In genomic region chr16:84560279-84560602, GRCm38 (mm10) we compare ENCODE assay signal across 23 mouse cellular contexts. TPM values are rescaled to one million over a fixed set of nuclear protein-coding genes. Genes with fewer than 3 reads are reported as not detected.
A peak's percentile ranks its signal among the peaks of the same experiment; 100 is the strongest.
DNase-seq lines count a peak whose midpoint lies in the region; ATAC-seq and TF ChIP-seq lines count a peak whose summit lies in the region.
"Had no signal": no experiment of that assay in that cellular context is flagged by ENCODE, and none has a peak within 500 bp of the region (broad histone marks: within the 10 kb centered on the region; RNA-seq: fewer than 3 reads in every experiment).

No protein-coding gene starts in this region.

- no peak overlapping the region for H3K27ac ChIP-seq in hindbrain, embryonic 11.5 days (ENCODE audit: low read depth, low read length)
- H3K27ac ChIP-seq in hindbrain, embryonic 10.5 days: no peak overlapping the region
- H3K27ac ChIP-seq in embryonic facial prominence, embryonic 15.5 days (replicated peaks): no peak overlapping the region
- no peak overlapping the region; the same call in 1 of the 2 replicates for H3K27ac ChIP-seq in hindbrain, embryonic 14.5 days
- H3K27ac ChIP-seq in midbrain, postnatal 0 days (ENCODE audit: low read depth, low read length): no peak overlapping the region
- H3K27ac ChIP-seq: heart, embryonic 10.5 days; lung, embryonic 15.5 days had no signal

- peak; percentile 56; the same call in 1 of the 2 replicates for ATAC-seq in hindbrain, embryonic 11.5 days (ENCODE audit: low FRiP score)
- no peak for ATAC-seq in embryonic facial prominence, embryonic 15.5 days (ENCODE audit: insufficient number of reproducible peaks, low FRiP score, low TSS enrichment, low read depth)
- peak; percentile 43; the same call in 1 of the 2 replicates for ATAC-seq in hindbrain, embryonic 14.5 days (ENCODE audit: low FRiP score)
- no peak for ATAC-seq in midbrain, postnatal 0 days (ENCODE audit: low FRiP score)

- no peak overlapping the region for H3K9ac ChIP-seq in hindbrain, embryonic 11.5 days (ENCODE audit: low read depth, low read length)
- no peak overlapping the region for H3K9ac ChIP-seq in embryonic facial prominence, embryonic 15.5 days
- 0 out of 2 replicates have a peak overlapping the region, but pooled peaks have one; percentile 35 for H3K9ac ChIP-seq in hindbrain, embryonic 14.5 days
- H3K9ac ChIP-seq in midbrain, postnatal 0 days (replicated peaks; ENCODE audit: low read length, poor library complexity, severe bottlenecking): no peak overlapping the region
- H3K9ac ChIP-seq: lung, embryonic 15.5 days had no signal

- no peaks in the 10 kb centered on the region for H3K27me3 ChIP-seq in hindbrain, embryonic 11.5 days (ENCODE audit: control insufficient read depth, insufficient read depth, low read length)
- H3K27me3 ChIP-seq in hindbrain, embryonic 10.5 days (ENCODE audit: insufficient read depth, poor library complexity, severe bottlenecking): no peaks in the 10 kb centered on the region
- H3K27me3 ChIP-seq in embryonic facial prominence, embryonic 15.5 days: no peaks in the 10 kb centered on the region
- no peaks in the 10 kb centered on the region for H3K27me3 ChIP-seq in hindbrain, embryonic 14.5 days (ENCODE audit: control insufficient read depth, insufficient read depth, low read length)
- H3K27me3 ChIP-seq in midbrain, postnatal 0 days (ENCODE audit: insufficient read depth, low read length): no peaks in the 10 kb centered on the region
- H3K27me3 ChIP-seq: lung, embryonic 15.5 days had no signal

- H3K4me1 ChIP-seq in hindbrain, embryonic 11.5 days (replicated peaks; ENCODE audit: control insufficient read depth, insufficient read depth, low read length): no peaks in the 10 kb centered on the region
- H3K4me1 ChIP-seq in hindbrain, embryonic 10.5 days (replicated peaks): peaks cover 4% of the 10 kb centered on the region; the same call in 1 of the 2 replicates
- H3K4me1 ChIP-seq in embryonic facial prominence, embryonic 15.5 days: no peaks in the 10 kb centered on the region
- peaks cover 8% of the 10 kb centered on the region; the same call in 1 of the 2 replicates for H3K4me1 ChIP-seq in hindbrain, embryonic 14.5 days (replicated peaks; ENCODE audit: control insufficient read depth, insufficient read depth, low read length)
- H3K4me1 ChIP-seq in midbrain, postnatal 0 days (ENCODE audit: insufficient read depth, low read length): no peaks in the 10 kb centered on the region; the same call in 1 of the 2 replicates
- H3K4me1 ChIP-seq: heart, embryonic 10.5 days; lung, embryonic 15.5 days had no signal

- DNase-seq in hindbrain, embryonic 11.5 days (ENCODE audit: low spot score): no peak
- no peak for DNase-seq in hindbrain, embryonic 10.5 days (ENCODE audit: low spot score)
- no peak for DNase-seq in hindbrain, embryonic 14.5 days (ENCODE audit: low spot score)
- DNase-seq in midbrain, postnatal 0 days (ENCODE audit: low spot score): no peak
- DNase-seq in adrenal gland, postnatal 14 days: no peak
- DNase-seq in natural killer cell, adult 2 months (ENCODE audit: low spot score in 2 of 2): no peak
- DNase-seq in cerebellum, postnatal 25 days: no peak
- DNase-seq: cerebellum, adult 11-12 months; kidney, adult 18-20 months had no signal

- 43% methylated on average over 7 of the region's 7 CpGs for WGBS in hindbrain, embryonic 11.5 days
- WGBS in hindbrain, embryonic 10.5 days: 37% methylated on average over 7 of the region's 7 CpGs
- WGBS in embryonic facial prominence, embryonic 15.5 days: 35% methylated on average over 7 of the region's 7 CpGs
- 34% methylated on average over 7 of the region's 7 CpGs for WGBS in hindbrain, embryonic 14.5 days
- 29% methylated on average over 7 of the region's 7 CpGs for WGBS in midbrain, postnatal 0 days

- H3K36me3 ChIP-seq in hindbrain, embryonic 11.5 days (ENCODE audit: control insufficient read depth, insufficient read depth, low read length): no peaks in the 10 kb centered on the region
- H3K36me3 ChIP-seq in hindbrain, embryonic 10.5 days: no peaks in the 10 kb centered on the region
- H3K36me3 ChIP-seq in embryonic facial prominence, embryonic 15.5 days: no peaks in the 10 kb centered on the region
- H3K36me3 ChIP-seq in hindbrain, embryonic 14.5 days (replicated peaks; ENCODE audit: control insufficient read depth, insufficient read depth): no peaks in the 10 kb centered on the region
- no peaks in the 10 kb centered on the region for H3K36me3 ChIP-seq in midbrain, postnatal 0 days (ENCODE audit: insufficient read depth, low read length)
- H3K36me3 ChIP-seq: G1E; heart, embryonic 10.5 days; lung, embryonic 15.5 days had no signal

- no peak overlapping the region for H3K4me3 ChIP-seq in hindbrain, embryonic 11.5 days (ENCODE audit: low read depth, low read length)
- H3K4me3 ChIP-seq in hindbrain, embryonic 10.5 days: no peak overlapping the region
- H3K4me3 ChIP-seq in embryonic facial prominence, embryonic 15.5 days (replicated peaks): 0 out of 2 replicates have a peak overlapping the region, but pooled peaks have one; percentile 1
- H3K4me3 ChIP-seq in hindbrain, embryonic 14.5 days (replicated peaks; ENCODE audit: low read length): no peak overlapping the region
- H3K4me3 ChIP-seq in midbrain, postnatal 0 days (ENCODE audit: low read depth, low read length): peak overlapping the region; percentile 11; the same call in 1 of the 2 replicates
- H3K4me3 ChIP-seq: heart, embryonic 10.5 days; lung, embryonic 15.5 days had no signal

- no peak overlapping the region for H3K4me2 ChIP-seq in hindbrain, embryonic 11.5 days (replicated peaks; ENCODE audit: low read depth, low read length)
- peak overlapping the region; percentile 22; the same call in 1 of the 2 replicates for H3K4me2 ChIP-seq in embryonic facial prominence, embryonic 15.5 days (replicated peaks)
- peak overlapping the region; percentile 34 for H3K4me2 ChIP-seq in hindbrain, embryonic 14.5 days (replicated peaks)
- H3K4me2 ChIP-seq in midbrain, postnatal 0 days (ENCODE audit: low read depth, low read length, poor library complexity, severe bottlenecking): peak overlapping the region; percentile 42
- H3K4me2 ChIP-seq: liver, embryonic 11.5 days; lung, embryonic 15.5 days had no signal

- H3K9me3 ChIP-seq in hindbrain, embryonic 11.5 days (ENCODE audit: control insufficient read depth, low read length): no peaks in the 10 kb centered on the region
- H3K9me3 ChIP-seq in hindbrain, embryonic 10.5 days: no peaks in the 10 kb centered on the region
- H3K9me3 ChIP-seq in embryonic facial prominence, embryonic 15.5 days (replicated peaks): no peaks in the 10 kb centered on the region
- H3K9me3 ChIP-seq in hindbrain, embryonic 14.5 days (ENCODE audit: control insufficient read depth, low read length): 0 out of 2 replicates have a peak, but pooled peaks cover 3% of the 10 kb centered on the region
- H3K9me3 ChIP-seq in midbrain, postnatal 0 days (ENCODE audit: low read length): no peaks in the 10 kb centered on the region
- H3K9me3 ChIP-seq: heart, embryonic 10.5 days; lung, embryonic 15.5 days had no signal

- TF ChIP-seq CTCF in midbrain, postnatal 0 days (IDR thresholded peaks at IDR 0.05): no peak

RNA-seq across cellular contexts. Expression of gene A730009L09Rik, which starts 45.3 kb away (rescaled TPM):
- polyA plus RNA-seq in hindbrain, embryonic 11.5 days (2014; fragmentation: Nextera tagmentation; extraction: Ambion mirVana): not detected in 2 replicates
- polyA plus RNA-seq in hindbrain, embryonic 10.5 days (2016; fragmentation: Nextera tagmentation; extraction: Ambion mirVana): not detected in 2 replicates
- polyA plus RNA-seq in embryonic facial prominence, embryonic 15.5 days (2015; fragmentation: Nextera tagmentation; extraction: Ambion mirVana): not detected in 2 replicates
- polyA plus RNA-seq in hindbrain, embryonic 14.5 days (2014; fragmentation: Nextera tagmentation; extraction: Ambion mirVana): 0.18 TPM in 1 of 2 replicates, not detected in the other
- total RNA-seq in midbrain, postnatal 0 days (2014; rRNA removed): 0.19 and 0.60 TPM in 2 replicates
- polyA plus RNA-seq in midbrain, postnatal 0 days (2015; fragmentation: Nextera tagmentation; extraction: Ambion mirVana): 0.14 and 0.15 TPM in 2 replicates
- not detected in 2 replicates for total RNA-seq in adrenal gland, postnatal 14 days (2021)
- total RNA-seq: adrenal gland, adult 18-20 months; gastrocnemius, adult 18-20 months; hematopoietic stem cell, adult 5-6 weeks; left cerebral cortex, postnatal 4 days; megakaryocyte, adult 5-6 weeks had no signal
- polyA plus RNA-seq: C2C12; G1E; heart, embryonic 10.5 days; liver, embryonic 11.5 days; lung, embryonic 15.5 days; small intestine, adult 2 months; stomach, embryonic 14.5 days; thymus, adult 2 months had no signal

Comparison
In these comparisons a context has a peak if more than half of its experiments do, and no peak if none do; other contexts are left out.
1. ATAC-seq: peak in hindbrain, embryonic 11.5 days (single experiment) and hindbrain, embryonic 14.5 days (single experiment); none in embryonic facial prominence, embryonic 15.5 days (single experiment) and midbrain, postnatal 0 days (single experiment).
2. H3K4me3 ChIP-seq: peak in embryonic facial prominence, embryonic 15.5 days (single experiment) and midbrain, postnatal 0 days (single experiment); none in hindbrain, embryonic 11.5 days (single experiment), hindbrain, embryonic 10.5 days (single experiment) and hindbrain, embryonic 14.5 days (single experiment).